Mouse (Mus musculus): Measurements from ENCODE around the gene Adgre1. TPM values are rescaled to one million over a fixed set of nuclear protein-coding genes. Genes with fewer than 3 reads are reported as not detected.

Gene Adgre1
- total RNA-seq, 2 experiments from 2014 or later: 7.9 to 8.3 TPM

Other genes starting within 250 kb of the Adgre1 start
- gene Cd70, start 208.9 kb upstream of the Adgre1 start, total RNA-seq (2021): not detected
- under 1 TPM in 1 of 2 experiments, not detected in 1; 0.28 TPM for gene Tnfsf14, start 164.5 kb upstream of the Adgre1 start, total RNA-seq (2021)
- gene C3, start 130.6 kb upstream of the Adgre1 start, total RNA-seq (2021): 100 to 1,000 TPM in 1 of 2 experiments, 10 to 100 TPM in 1; 60.7 to 452 TPM
- 10 to 100 TPM; 50.3 to 52.5 TPM for gene Gpr108, start 110.2 kb upstream of the Adgre1 start, total RNA-seq (2021)
- 10 to 100 TPM; 52.1 to 58.4 TPM for gene Trip10, start 109.2 kb upstream of the Adgre1 start, total RNA-seq (2021)
- 1 to 10 TPM; 2.7 to 3.3 TPM for gene Vav1, start 79.6 kb upstream of the Adgre1 start, total RNA-seq (2021)
- gene Vmn2r120, start 186.8 kb downstream of the Adgre1 start, total RNA-seq (2021): not detected

All from adrenal gland, postnatal 4 days (tissue).